Mouse (Mus musculus) limb, embryonic 12.5 days (tissue): ENCODE measurements at regions not wholly inside any gene's neighbourhood (a gene's known extent, or its start where the extent isn't known, plus 50 kb on each side); places are given as distances from the start of the nearest gene placed in this dataset.

ENCODE experiments used
- ATAC-seq: fragments of 200-750 bp; cut with Nextera tagmentation; 2 replicates; pipeline ENCODE4 v1.8.0; 2017; ENCODE audit warnings: low read depth, moderate TSS enrichment; ENCODE audit not compliant: insufficient number of reproducible peaks, insufficient read depth, low FRiP score, low TSS enrichment
- H3K27ac ChIP-seq: fragments of 300-500 bp; sonication (generic); 2 replicates; pipeline ENCODE4 v1.5.1; 2016; ENCODE audit warnings: mild to moderate bottlenecking, moderate library complexity
- H3K27me3 ChIP-seq: fragments of 300-500 bp; sonication (generic); 2 replicates; pipeline ENCODE4 v1.6.1; 2016; ENCODE audit warnings: mild to moderate bottlenecking, moderate library complexity
- H3K36me3 ChIP-seq: fragments of 300-500 bp; sonication (generic); 2 replicates; pipeline ENCODE4 v1.6.1; 2016; ENCODE audit warnings: mild to moderate bottlenecking, moderate library complexity
- H3K4me1 ChIP-seq: fragments of 300-500 bp; sonication (generic); replicated peaks from 2 replicates; pipeline ENCODE4 v1.6.1; 2016
- H3K4me2 ChIP-seq: fragments of 300-500 bp; sonication (generic); 2 replicates; pipeline ENCODE4 v1.6.1; 2016; ENCODE audit warnings: mild to moderate bottlenecking, moderate library complexity
- H3K4me3 ChIP-seq: fragments of 300-500 bp; sonication (generic); replicated peaks from 2 replicates; pipeline ENCODE4 v1.5.1; 2016; ENCODE audit warnings: mild to moderate bottlenecking
- H3K9ac ChIP-seq: fragments of 300-500 bp; sonication (generic); replicated peaks from 2 replicates; pipeline ENCODE4 v1.6.1; 2016; ENCODE audit warnings: mild to moderate bottlenecking, moderate library complexity
- H3K9me3 ChIP-seq: fragments of 300-500 bp; sonication (generic); 2 replicates; pipeline ENCODE4 v1.6.1; 2016; ENCODE audit warnings: mild to moderate bottlenecking, moderate library complexity
- whole genome bisulfite sequencing: fragments of 180-500 bp; shearing (Covaris S2); methylation state at CpG from one replicate; pipeline ENCODE4 v1.1.7; 2016; 5-methylcytosine and 5-hydroxymethylcytosine counted together

- H3K36me3 ChIP-seq, result no peaks in the 10 kb centered on the region
- H3K9ac ChIP-seq, result no peak overlapping the region
- no peaks in the 10 kb centered on the region for H3K27me3 ChIP-seq
- no peaks in the 10 kb centered on the region for H3K4me1 ChIP-seq
- H3K4me2 ChIP-seq, result no peak overlapping the region
- H3K9me3 ChIP-seq, result peaks cover 9% of the 10 kb centered on the region; the same call in 1 of the 2 replicates
- no peak overlapping the region for H3K4me3 ChIP-seq
- H3K27ac ChIP-seq, result no peak overlapping the region
- ATAC-seq, result no peak
These were observed 57.1 kb downstream of the Inhbb start for GRCm38 (mm10) chr1:119364901-119365300.

- ATAC-seq, result no peak
- Histone ChIP-seq H3K9me3 (peaks cover 9% of the 10 kb centered on the region; the same call in 1 of the 2 replicates), H3K27ac (no peak overlapping the region), H3K27me3 (no peaks in the 10 kb centered on the region), H3K36me3 (no peaks in the 10 kb centered on the region), H3K4me3 (no peak overlapping the region), H3K4me2 (no peak overlapping the region), H3K9ac (no peak overlapping the region), H3K4me1 (no peaks in the 10 kb centered on the region)
- 88% methylated on average over 1 of the region's 1 CpGs for WGBS
These were observed 64.0 kb downstream of the Inhbb start for GRCm38 (mm10) chr1:119358096-119358495.

GRCm38 (mm10) chr1:119356916-119357315 lies 65.1 kb downstream of the Inhbb start:
- Histone ChIP-seq H3K9me3 (peaks cover 6% of the 10 kb centered on the region; the same call in 1 of the 2 replicates), H3K4me1 (no peaks in the 10 kb centered on the region), H3K27ac (no peak overlapping the region), H3K4me3 (no peak overlapping the region), H3K9ac (no peak overlapping the region), H3K36me3 (no peaks in the 10 kb centered on the region), H3K4me2 (no peak overlapping the region), H3K27me3 (no peaks in the 10 kb centered on the region)
- ATAC-seq, result no peak
- 47% methylated on average over 1 of the region's 1 CpGs for WGBS

- no peak overlapping the region for H3K4me2 ChIP-seq
- no peaks in the 10 kb centered on the region for H3K27me3 ChIP-seq
- H3K4me1 ChIP-seq, result no peaks in the 10 kb centered on the region
- no peaks in the 10 kb centered on the region for H3K9me3 ChIP-seq
- no peak overlapping the region for H3K4me3 ChIP-seq
- no peaks in the 10 kb centered on the region for H3K36me3 ChIP-seq
- ATAC-seq, result no peak
- H3K27ac ChIP-seq, result no peak overlapping the region
- 81% methylated on average over 5 of the region's 5 CpGs for WGBS
- H3K9ac ChIP-seq, result no peak overlapping the region
These were observed 66.6 kb downstream of the Inhbb start for GRCm38 (mm10) chr1:119355456-119355855.

GRCm38 (mm10) chr1:119351567-119351966 lies 70.5 kb downstream of the Inhbb start:
- no peaks in the 10 kb centered on the region for H3K9me3 ChIP-seq
- no peak overlapping the region for H3K27ac ChIP-seq
- WGBS, result 91% methylated on average over 8 of the region's 8 CpGs
- no peak overlapping the region for H3K4me2 ChIP-seq
- no peak for ATAC-seq
- H3K9ac ChIP-seq, result no peak overlapping the region
- H3K4me1 ChIP-seq, result peaks cover 9% of the 10 kb centered on the region
- no peaks in the 10 kb centered on the region for H3K27me3 ChIP-seq
- no peaks in the 10 kb centered on the region for H3K36me3 ChIP-seq
- no peak overlapping the region for H3K4me3 ChIP-seq

- 91% methylated on average over 4 of the region's 4 CpGs for whole genome bisulfite sequencing
- no peak for ATAC-seq
- no peaks in the 10 kb centered on the region for H3K9me3 ChIP-seq
These were observed 71.2 kb downstream of the Inhbb start for GRCm38 (mm10) chr1:119350846-119351245.

GRCm38 (mm10) chr1:119350296-119350695 lies 71.8 kb downstream of the Inhbb start:
- Histone ChIP-seq H3K27ac (no peak overlapping the region), H3K4me3 (no peak overlapping the region), H3K27me3 (no peaks in the 10 kb centered on the region), H3K4me2 (no peak overlapping the region), H3K36me3 (no peaks in the 10 kb centered on the region), H3K9me3 (no peaks in the 10 kb centered on the region), H3K4me1 (peaks cover 9% of the 10 kb centered on the region), H3K9ac (no peak overlapping the region)
- no peak for ATAC-seq
- 92% methylated on average over 7 of the region's 7 CpGs for WGBS

More at GRCm38 (mm10) chr1:119350846-119351245, 71.2 kb downstream of the Inhbb start:
- no peak overlapping the region for H3K27ac ChIP-seq
- H3K36me3 ChIP-seq, result no peaks in the 10 kb centered on the region
- peaks cover 9% of the 10 kb centered on the region for H3K4me1 ChIP-seq
- H3K9ac ChIP-seq, result no peak overlapping the region
- no peaks in the 10 kb centered on the region for H3K27me3 ChIP-seq
- H3K4me2 ChIP-seq, result no peak overlapping the region
- no peak overlapping the region for H3K4me3 ChIP-seq

GRCm38 (mm10) chr1:119348456-119349208 lies 73.4 kb downstream of the Inhbb start:
- Histone ChIP-seq H3K4me3 (no peak overlapping the region), H3K9ac (0 out of 2 replicates have a peak overlapping the region, but pooled peaks have one; percentile 4), H3K9me3 (no peaks in the 10 kb centered on the region), H3K27me3 (no peaks in the 10 kb centered on the region), H3K4me2 (peak overlapping the region; percentile 35), H3K4me1 (peaks cover 9% of the 10 kb centered on the region), H3K27ac (0 out of 2 replicates have a peak overlapping the region, but pooled peaks have one; percentile 23), H3K36me3 (no peaks in the 10 kb centered on the region)
- 21% methylated on average over 18 of the region's 18 CpGs for WGBS
- ATAC-seq, result peak; percentile 73; the same call in 1 of the 2 replicates

GRCm38 (mm10) chr1:119347749-119348148 lies 74.3 kb downstream of the Inhbb start:
- H3K27me3 ChIP-seq, result no peaks in the 10 kb centered on the region
- WGBS, result 84% methylated on average over 1 of the region's 1 CpGs
- ATAC-seq, result no peak

GRCm38 (mm10) chr1:119346634-119347155 lies 75.4 kb downstream of the Inhbb start:
- WGBS, result 74% methylated on average over 5 of the region's 5 CpGs
- no peak overlapping the region for H3K4me3 ChIP-seq
- no peak overlapping the region for H3K9ac ChIP-seq
- no peak overlapping the region for H3K4me2 ChIP-seq
- H3K36me3 ChIP-seq, result no peaks in the 10 kb centered on the region
- no peak for ATAC-seq
- H3K9me3 ChIP-seq, result no peaks in the 10 kb centered on the region
- peaks cover 9% of the 10 kb centered on the region for H3K4me1 ChIP-seq
- no peak overlapping the region for H3K27ac ChIP-seq
- H3K27me3 ChIP-seq, result 0 out of 2 replicates have a peak, but pooled peaks cover 2% of the 10 kb centered on the region

More at GRCm38 (mm10) chr1:119347749-119348148, 74.3 kb downstream of the Inhbb start:
- Histone ChIP-seq H3K4me1 (peaks cover 9% of the 10 kb centered on the region), H3K9me3 (no peaks in the 10 kb centered on the region), H3K4me3 (no peak overlapping the region), H3K4me2 (no peak overlapping the region), H3K36me3 (no peaks in the 10 kb centered on the region), H3K27ac (no peak overlapping the region), H3K9ac (no peak overlapping the region)

- no peak overlapping the region for H3K27ac ChIP-seq
- H3K36me3 ChIP-seq, result no peaks in the 10 kb centered on the region
- 58% methylated on average over 7 of the region's 7 CpGs for WGBS
- no peak overlapping the region for H3K4me2 ChIP-seq
- H3K9me3 ChIP-seq, result no peaks in the 10 kb centered on the region
- H3K9ac ChIP-seq, result no peak overlapping the region
- no peak overlapping the region for H3K4me3 ChIP-seq
- H3K27me3 ChIP-seq, result 0 out of 2 replicates have a peak, but pooled peaks cover 3% of the 10 kb centered on the region
- no peak for ATAC-seq
- peaks cover 9% of the 10 kb centered on the region for H3K4me1 ChIP-seq
These were observed 76.8 kb downstream of the Inhbb start for GRCm38 (mm10) chr1:119345115-119345791.
